Mouse (Mus musculus): ENCODE measurements around the gene Gm20696. TPM values are rescaled to one million over a fixed set of nuclear protein-coding genes. Genes with fewer than 3 reads are reported as not detected.

Gene Gm20696
- total and polyA plus RNA-seq, 3 experiments: 0.59 TPM; not detected in 2

DNA sequence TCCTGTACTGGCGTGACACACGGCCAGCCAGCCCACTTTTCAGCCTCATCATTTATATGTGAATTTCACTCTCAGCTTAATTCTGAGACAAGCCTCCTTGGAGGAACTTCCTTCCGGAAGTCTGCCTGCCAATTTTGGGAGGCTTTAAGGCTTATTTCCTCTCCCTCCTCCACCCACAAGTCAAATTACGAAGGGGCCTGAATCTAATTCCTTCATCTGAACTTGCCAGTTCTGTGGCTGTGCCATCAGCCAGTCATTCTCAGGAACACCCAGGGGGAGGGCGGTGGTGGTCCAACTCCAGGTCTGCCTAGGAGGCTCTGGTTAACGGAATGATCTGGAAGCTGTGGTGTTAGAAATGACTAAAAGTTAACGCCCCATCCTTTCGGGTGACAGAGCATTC lies 65.7 kb downstream of the Gm20696 start:
- Histone ChIP-seq H3K27ac (ENCODE audit: insufficient read depth, low read depth) (no peak overlapping the region), H3K79me2 (replicated peaks; ENCODE audit: control insufficient read depth, extremely low read depth, insufficient read depth, poor library complexity, severe bottlenecking) (no peaks in the 10 kb centered on the region)

DNA sequence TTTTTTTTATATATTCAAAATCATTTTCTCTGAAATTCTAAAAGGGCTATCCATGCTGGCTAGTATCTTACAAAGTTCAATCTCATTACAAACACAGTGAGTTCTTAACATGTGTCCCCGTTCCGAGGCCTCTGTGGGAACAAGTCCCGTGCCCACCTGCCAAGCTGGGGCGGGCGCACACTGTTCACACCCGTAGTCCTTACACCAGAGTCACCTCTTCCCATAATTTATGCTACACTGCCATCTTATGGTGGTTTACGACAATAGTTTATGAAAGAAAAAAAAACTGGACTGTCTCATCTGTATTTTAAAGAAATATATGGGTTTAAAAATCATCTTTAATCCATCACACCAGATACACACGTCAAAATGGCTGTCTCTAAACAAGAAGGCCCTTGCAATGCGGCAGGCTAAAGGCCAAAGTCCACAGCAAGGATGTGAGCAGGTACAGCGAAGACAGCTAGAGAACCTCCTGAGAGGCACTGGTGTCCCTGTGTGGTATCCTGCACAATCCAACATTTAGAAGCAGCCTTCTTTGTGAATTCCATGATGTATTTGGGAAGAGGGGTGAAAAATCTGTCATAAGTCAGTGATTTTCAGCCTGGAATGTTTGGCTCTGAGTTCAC lies 66.3 kb downstream of the Gm20696 start:
- no peaks in the 10 kb centered on the region; a peak in 1 of 4 replicates for H3K4me1 ChIP-seq (ENCODE audit: control insufficient read depth in 1 of 2, insufficient read depth in 2 of 2)
- H3K27ac ChIP-seq (ENCODE audit: insufficient read depth, low read depth): no peak overlapping the region
- no peak overlapping the region for H3K4me3 ChIP-seq (replicated peaks in 1 of 3; ENCODE audit: low read depth in 2 of 3, low read length in 2 of 3, poor library complexity in 1 of 3)
- peak overlapping the region; percentile 50; the same call in 1 of the 2 replicates for H3K4me2 ChIP-seq (ENCODE audit: insufficient read depth, low read depth, poor library complexity, severe bottlenecking)
- TF ChIP-seq RAD21 (IDR thresholded peaks at IDR 0.05; ENCODE audit: low read depth, low read length) (peak; percentile 90), BHLHE40 (IDR thresholded peaks at IDR 0.05; ENCODE audit: low read depth, low read length) (peak; percentile 93), SMC3 (IDR thresholded peaks at IDR 0.05; ENCODE audit: low read depth, low read length) (peak; percentile 71), ZNF384 (IDR thresholded peaks at IDR 0.05; ENCODE audit: low read depth, low read length) (peak; percentile 88), CTCF (conservative IDR thresholded peaks at IDR 0.05 in 1 of 2, IDR thresholded peaks at IDR 0.05 in 1 of 2; ENCODE audit: low read depth in 2 of 2, low read length in 2 of 2) (peak in 1 of 2 experiments; percentile 75; a peak in 2 of 4 replicates), MAFK (IDR thresholded peaks at IDR 0.05; ENCODE audit: insufficient replicate concordance, low read length) (no peak)
- H3K79me2 ChIP-seq (replicated peaks; ENCODE audit: control insufficient read depth, extremely low read depth, insufficient read depth, poor library complexity, severe bottlenecking): no peaks in the 10 kb centered on the region
- no peaks in the 10 kb centered on the region for H3K36me3 ChIP-seq (replicated peaks in 1 of 2; ENCODE audit: control insufficient read depth in 1 of 2, insufficient read depth in 1 of 2, low read length in 1 of 2)
- DNase-seq (ENCODE audit: extremely low read depth): peak; percentile 65
- in situ Hi-C loops (cut with MboI; ENCODE audit: low pct_ligation_motif_present, low pct_unique_long_range_greater_than_20kb, low sequenced_read_pairs) (no loop called here), dilution Hi-C loops (cut with MboI; ENCODE audit: extremely low pct_ligation_motif_present, extremely low pct_unique_long_range_greater_than_20kb, low sequenced_read_pairs) (no loop called here)
- H3K9me3 ChIP-seq (replicated peaks; ENCODE audit: low read length): no peaks in the 10 kb centered on the region
- no peaks in the 10 kb centered on the region for H3K27me3 ChIP-seq (replicated peaks)
- no peak overlapping the region for H3K9ac ChIP-seq (ENCODE audit: insufficient read depth, low read depth)

More for the DNA sequence above, 65.7 kb downstream of the Gm20696 start:
- Histone ChIP-seq H3K4me2 (ENCODE audit: insufficient read depth, low read depth, poor library complexity, severe bottlenecking) (no peak overlapping the region), H3K36me3 (replicated peaks in 1 of 2; ENCODE audit: control insufficient read depth in 1 of 2, insufficient read depth in 1 of 2, low read length in 1 of 2) (no peaks in the 10 kb centered on the region), H3K27me3 (replicated peaks) (no peaks in the 10 kb centered on the region), H3K9me3 (replicated peaks; ENCODE audit: low read length) (no peaks in the 10 kb centered on the region), H3K4me3 (replicated peaks in 1 of 3; ENCODE audit: low read depth in 2 of 3, low read length in 2 of 3, poor library complexity in 1 of 3) (no peak overlapping the region), H3K4me1 (ENCODE audit: control insufficient read depth in 1 of 2, insufficient read depth in 2 of 2) (no peaks in the 10 kb centered on the region; a peak in 1 of 4 replicates), H3K9ac (ENCODE audit: insufficient read depth, low read depth) (no peak overlapping the region)
- DNase-seq (ENCODE audit: extremely low read depth): no peak
- no peak for TF ChIP-seq GABPA (IDR thresholded peaks at IDR 0.05; ENCODE audit: insufficient replicate concordance, low read depth, low read length)
- no peak for TF ChIP-seq MYC (IDR thresholded peaks at IDR 0.05; ENCODE audit: low read depth, low read length)
- TF ChIP-seq TBP (conservative IDR thresholded peaks at IDR 0.05; ENCODE audit: low read depth, low read length): no peak
- dilution Hi-C loops (cut with MboI; ENCODE audit: extremely low pct_ligation_motif_present, extremely low pct_unique_long_range_greater_than_20kb, low sequenced_read_pairs): no loop called here
- in situ Hi-C loops (cut with MboI; ENCODE audit: low pct_ligation_motif_present, low pct_unique_long_range_greater_than_20kb, low sequenced_read_pairs): no loop called here

DNA sequence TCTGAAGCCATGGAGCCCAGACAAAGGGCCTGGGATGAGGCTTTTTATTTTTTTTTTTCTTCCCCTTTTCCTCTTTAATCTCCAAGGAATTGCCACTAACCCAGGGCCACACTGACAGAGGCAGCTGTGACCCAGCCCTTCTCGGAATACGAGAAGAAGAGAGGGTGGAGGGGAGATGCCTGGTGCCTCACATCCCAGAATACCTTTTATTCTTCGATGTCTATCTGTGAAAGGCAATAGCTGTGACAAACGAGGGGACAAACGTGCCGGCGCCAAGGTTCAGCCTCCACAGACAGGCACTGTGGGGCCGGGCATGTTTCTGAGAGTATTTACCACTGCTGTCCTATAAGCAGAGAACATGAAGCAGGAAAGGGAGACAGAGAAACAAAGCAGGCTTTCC lies 66.9 kb downstream of the Gm20696 start:
- no peak for DNase-seq (ENCODE audit: extremely low read depth)
- Histone ChIP-seq H3K9me3 (replicated peaks; ENCODE audit: low read length) (no peaks in the 10 kb centered on the region), H3K27ac (ENCODE audit: insufficient read depth, low read depth) (no peak overlapping the region), H3K27me3 (replicated peaks) (no peaks in the 10 kb centered on the region), H3K4me3 (replicated peaks in 1 of 3; ENCODE audit: low read depth in 2 of 3, low read length in 2 of 3, poor library complexity in 1 of 3) (no peak overlapping the region), H3K9ac (ENCODE audit: insufficient read depth, low read depth) (no peak overlapping the region), H3K4me2 (ENCODE audit: insufficient read depth, low read depth, poor library complexity, severe bottlenecking) (no peak overlapping the region), H3K79me2 (replicated peaks; ENCODE audit: control insufficient read depth, extremely low read depth, insufficient read depth, poor library complexity, severe bottlenecking) (no peaks in the 10 kb centered on the region), H3K36me3 (replicated peaks in 1 of 2; ENCODE audit: control insufficient read depth in 1 of 2, insufficient read depth in 1 of 2, low read length in 1 of 2) (no peaks in the 10 kb centered on the region), H3K4me1 (ENCODE audit: control insufficient read depth in 1 of 2, insufficient read depth in 2 of 2) (no peaks in the 10 kb centered on the region; a peak in 1 of 4 replicates)
- in situ Hi-C loops (cut with MboI; ENCODE audit: low pct_ligation_motif_present, low pct_unique_long_range_greater_than_20kb, low sequenced_read_pairs) (loop anchor here (10.0 to 25.0 kb wide), 2 partner anchors 135 to 1087 kb away; no protein-coding TSS in a partner anchor), dilution Hi-C loops (cut with MboI; ENCODE audit: extremely low pct_ligation_motif_present, extremely low pct_unique_long_range_greater_than_20kb, low sequenced_read_pairs) (no loop called here)
- TF ChIP-seq EP300 (IDR thresholded peaks at IDR 0.05; ENCODE audit: low read length) (no peak), ZMIZ1 (IDR thresholded peaks at IDR 0.05; ENCODE audit: low read depth, low read length) (no peak), ZNF384 (IDR thresholded peaks at IDR 0.05; ENCODE audit: low read depth, low read length) (no peak), MAFK (IDR thresholded peaks at IDR 0.05; ENCODE audit: insufficient replicate concordance, low read length) (no peak), ELF1 (IDR thresholded peaks at IDR 0.05; ENCODE audit: low read depth, low read length) (no peak)
